Mouse (Mus musculus) heart, adult 18-20 months (tissue): ENCODE data around the gene Socs7. TPM values are rescaled to one million over a fixed set of nuclear protein-coding genes. Genes with fewer than 3 reads are reported as not detected.

Source experiments
- DNase-seq, 2 experiments: peaks; one replicate each; pipeline ENCODE4 v3.0.0; 2021 to 2022; ENCODE audit warnings: mixed read lengths in 1 of 2
- total RNA-seq, 2 experiments: library from RNA; stranded (reverse); gene quantifications; 2 replicates each; pipeline ENCODE4 v1.2.3; 2021

The Socs7 gene
- total RNA-seq, 2 experiments from 2014 or later = 21.9 to 22.8 TPM

GRCm38 (mm10) chr11:97445596-97445995, 83.2 kb downstream of the Socs7 start:
- no peak for DNase-seq

- DNase-seq = no peak
Observed at GRCm38 (mm10) chr11:97445999-97446511, 83.7 kb downstream of the Socs7 start.

DNA sequence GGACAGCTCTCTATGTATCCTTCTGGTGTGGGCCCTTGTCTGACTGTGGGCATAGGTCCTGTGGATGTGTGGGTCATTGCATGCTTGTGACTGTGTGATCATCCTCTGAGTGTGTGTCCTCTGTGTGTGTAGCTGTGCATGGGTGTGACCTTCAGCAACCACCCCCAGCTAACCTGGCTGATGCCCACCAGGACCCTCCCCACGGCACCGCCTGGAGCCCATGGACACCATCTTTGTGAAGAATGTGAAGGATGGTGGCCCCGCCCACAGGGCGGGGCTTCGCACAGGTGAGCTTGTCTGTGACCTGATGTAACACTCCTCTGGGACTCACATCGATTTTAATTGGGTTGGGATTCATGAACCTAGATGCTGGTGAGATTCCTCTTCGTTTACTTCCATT, 85.6 kb downstream of the Socs7 start:
- no peak for DNase-seq

Other genes with a start within 250 kb of the Socs7 start
- under 1 TPM; 0.10 to 0.41 TPM for gene Tbx21, start 247.2 kb upstream of the Socs7 start, total RNA-seq
- gene Tbkbp1, start 211.1 kb upstream of the Socs7 start, total RNA-seq = 10 to 100 TPM; 12.5 to 15.0 TPM
- gene Kpnb1, start 174.7 kb upstream of the Socs7 start, total RNA-seq = 10 to 100 TPM; 80.8 to 82.9 TPM
- gene Npepps, start 81.9 kb upstream of the Socs7 start, total RNA-seq = 10 to 100 TPM; 75.9 to 77.7 TPM
- 10 to 100 TPM; 59.6 to 70.9 TPM for gene Mrpl45, start 46.8 kb upstream of the Socs7 start, total RNA-seq
- not detected for gene Gpr179, start 10.5 kb upstream of the Socs7 start, total RNA-seq
- 10 to 100 TPM; 12.5 to 13.5 TPM for gene Arhgap23, start 53.0 kb downstream of the Socs7 start, total RNA-seq
- not detected for gene 4933428G20Rik, start 137.8 kb downstream of the Socs7 start, total RNA-seq
- gene Srcin1, start 213.6 kb downstream of the Socs7 start, total RNA-seq = under 1 TPM; 0.18 to 0.25 TPM